Mouse (Mus musculus) liver, adult 2 months (tissue): Measurements from ENCODE around the gene Slc25a13.

Experiments used
- CTCF ChIP-seq: fragments of 200-500 bp; IDR thresholded peaks from 2 replicates; pipeline ENCODE4 v1.5.1; 2011; ENCODE audit warnings: low read depth, low read length, control low read depth
- POLR2A ChIP-seq: fragments of 200-500 bp; IDR thresholded peaks from 2 replicates; pipeline ENCODE4 v1.6.1; 2011; ENCODE audit warnings: low read length, control low read depth; ENCODE audit not compliant: insufficient read depth; ENCODE audit errors: extremely low read depth

DNA sequence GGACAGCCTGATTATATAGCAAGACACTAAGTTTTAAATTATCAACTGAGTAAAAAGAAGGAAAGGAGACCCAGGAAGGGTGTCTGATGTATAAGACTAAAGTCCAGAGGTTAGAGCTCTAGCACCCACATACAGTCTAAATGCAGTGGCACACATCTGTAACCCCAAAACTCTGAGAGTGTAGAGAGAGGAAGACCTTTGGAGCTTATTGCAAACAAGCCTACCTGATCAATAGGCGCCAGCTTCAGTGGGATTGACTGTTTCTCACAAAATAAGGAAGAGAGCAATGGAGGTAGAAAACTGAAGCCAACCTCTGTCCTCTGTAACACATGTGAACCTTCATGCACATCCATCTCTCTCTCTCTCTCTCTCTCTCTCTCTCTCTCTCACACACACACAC is 26.9 kb upstream of the Slc25a13 start:
- TF ChIP-seq CTCF (no peak), POLR2A (no peak)
